In genomic region chr2:117618063-117618462, GRCm38 (mm10) we compare ENCODE assay signal across 15 mouse cellular contexts.
"Had no signal": no experiment of that assay in that cellular context is flagged by ENCODE, and none has a peak within 500 bp of the region (broad histone marks: within the 10 kb centered on the region; RNA-seq: fewer than 3 reads in every experiment).

No protein-coding gene starts in this region.

- H3K4me2 ChIP-seq: lung, embryonic 14.5 days; midbrain, embryonic 12.5 days; neural tube, embryonic 12.5 days; stomach, embryonic 15.5 days had no signal

- ATAC-seq: midbrain, embryonic 16.5 days had no signal

- H3K4me1 ChIP-seq: midbrain, embryonic 10.5 days; midbrain, embryonic 12.5 days; stomach, embryonic 15.5 days had no signal

- H3K36me3 ChIP-seq: midbrain, embryonic 10.5 days; midbrain, embryonic 12.5 days; neural tube, embryonic 12.5 days; stomach, embryonic 15.5 days had no signal

- H3K27ac ChIP-seq: midbrain, embryonic 10.5 days; midbrain, embryonic 12.5 days; neural tube, embryonic 12.5 days; stomach, embryonic 15.5 days; stomach, postnatal 0 days had no signal

- H3K27me3 ChIP-seq: midbrain, embryonic 12.5 days; neural tube, embryonic 12.5 days; stomach, embryonic 15.5 days had no signal

- H3K4me3 ChIP-seq: midbrain, embryonic 10.5 days; midbrain, embryonic 12.5 days; neural tube, embryonic 12.5 days; stomach, embryonic 15.5 days had no signal

- H3K9ac ChIP-seq: lung, embryonic 14.5 days; midbrain, embryonic 12.5 days; neural tube, embryonic 12.5 days; stomach, embryonic 15.5 days had no signal

- DNase-seq: lung, adult 18-20 months; lung, embryonic 14.5 days; lung, postnatal 10 days; lung, postnatal 4 days; midbrain, embryonic 14.5 days; right cerebral cortex, postnatal 14 days; thymus, adult 2 months; thymus, postnatal 25 days; thymus, postnatal 4 days had no signal

- H3K9me3 ChIP-seq: midbrain, embryonic 10.5 days; midbrain, embryonic 12.5 days; neural tube, embryonic 12.5 days; stomach, embryonic 15.5 days had no signal
